Mouse (Mus musculus) limb, embryonic 12.5 days (tissue): ENCODE results near the gene Scaf11. TPM values are rescaled to one million over a fixed set of nuclear protein-coding genes. Genes with fewer than 3 reads are reported as not detected.

Experiments used
- ATAC-seq: fragments of 200-750 bp; cut with Nextera tagmentation; 2 replicates; pipeline ENCODE4 v1.8.0; 2017; ENCODE audit warnings: low read depth, moderate TSS enrichment; ENCODE audit not compliant: insufficient number of reproducible peaks, insufficient read depth, low FRiP score, low TSS enrichment
- H3K27ac ChIP-seq: fragments of 300-500 bp; sonication (generic); 2 replicates; pipeline ENCODE4 v1.5.1; 2016; ENCODE audit warnings: mild to moderate bottlenecking, moderate library complexity
- H3K27me3 ChIP-seq: fragments of 300-500 bp; sonication (generic); 2 replicates; pipeline ENCODE4 v1.6.1; 2016; ENCODE audit warnings: mild to moderate bottlenecking, moderate library complexity
- H3K36me3 ChIP-seq: fragments of 300-500 bp; sonication (generic); 2 replicates; pipeline ENCODE4 v1.6.1; 2016; ENCODE audit warnings: mild to moderate bottlenecking, moderate library complexity
- H3K4me1 ChIP-seq: fragments of 300-500 bp; sonication (generic); replicated peaks from 2 replicates; pipeline ENCODE4 v1.6.1; 2016
- H3K4me2 ChIP-seq: fragments of 300-500 bp; sonication (generic); 2 replicates; pipeline ENCODE4 v1.6.1; 2016; ENCODE audit warnings: mild to moderate bottlenecking, moderate library complexity
- H3K4me3 ChIP-seq: fragments of 300-500 bp; sonication (generic); replicated peaks from 2 replicates; pipeline ENCODE4 v1.5.1; 2016; ENCODE audit warnings: mild to moderate bottlenecking
- H3K9ac ChIP-seq: fragments of 300-500 bp; sonication (generic); replicated peaks from 2 replicates; pipeline ENCODE4 v1.6.1; 2016; ENCODE audit warnings: mild to moderate bottlenecking, moderate library complexity
- H3K9me3 ChIP-seq: fragments of 300-500 bp; sonication (generic); 2 replicates; pipeline ENCODE4 v1.6.1; 2016; ENCODE audit warnings: mild to moderate bottlenecking, moderate library complexity
- WGBS: fragments of 180-500 bp; shearing (Covaris S2); methylation state at CpG from one replicate; pipeline ENCODE4 v1.1.7; 2016; 5-methylcytosine and 5-hydroxymethylcytosine counted together
- polyA plus RNA-seq: library from polyadenylated mRNA; unstranded; fragments of >200 nt; fragmentation: Nextera tagmentation; extraction: Ambion mirVana; gene quantifications from 2 replicates; pipeline ENCODE4 v1.2.1, GENCODE M21; 2016

Scaf11 gene
- polyA plus RNA-seq, 1 experiment from 2014 or later = 133 TPM

DNA sequence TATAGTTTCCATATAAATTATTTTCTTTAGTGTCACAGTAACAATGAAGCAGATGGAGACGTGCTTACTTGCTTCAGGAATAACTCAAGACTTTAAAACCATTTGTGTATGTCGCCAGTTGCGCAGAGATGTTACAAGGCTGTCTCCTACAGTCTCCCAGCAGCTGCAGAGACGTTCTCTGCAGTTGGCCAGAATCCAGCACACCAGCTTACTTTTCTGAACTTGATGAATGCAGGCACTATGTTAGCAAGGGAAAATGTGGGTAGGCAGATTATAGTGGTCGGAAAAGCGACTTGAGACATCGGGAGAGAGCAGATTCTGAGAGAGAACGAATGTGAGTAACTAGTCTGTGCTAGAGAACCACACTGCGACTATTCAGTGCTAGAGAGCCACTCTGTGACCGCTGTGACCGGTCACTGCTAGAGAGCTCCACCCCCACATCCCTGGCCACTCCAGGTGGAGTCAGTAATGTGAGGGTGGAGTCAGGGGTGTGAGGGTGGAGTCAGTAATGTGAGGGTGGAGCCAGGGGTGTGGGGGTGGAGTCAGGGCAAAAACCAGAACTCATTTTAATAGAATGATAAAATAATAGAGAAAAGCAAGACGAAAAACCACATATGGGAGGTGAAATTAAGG, 26.5 kb upstream of the Scaf11 start:
- Histone ChIP-seq H3K36me3 (no peaks in the 10 kb centered on the region), H3K9me3 (no peaks in the 10 kb centered on the region), H3K4me1 (peaks cover 29% of the 10 kb centered on the region), H3K9ac (no peak overlapping the region), H3K4me3 (no peak overlapping the region), H3K27me3 (no peaks in the 10 kb centered on the region), H3K27ac (no peak overlapping the region), H3K4me2 (no peak overlapping the region)
- ATAC-seq = no peak
- 66% methylated on average over 12 of the region's 12 CpGs for WGBS

DNA sequence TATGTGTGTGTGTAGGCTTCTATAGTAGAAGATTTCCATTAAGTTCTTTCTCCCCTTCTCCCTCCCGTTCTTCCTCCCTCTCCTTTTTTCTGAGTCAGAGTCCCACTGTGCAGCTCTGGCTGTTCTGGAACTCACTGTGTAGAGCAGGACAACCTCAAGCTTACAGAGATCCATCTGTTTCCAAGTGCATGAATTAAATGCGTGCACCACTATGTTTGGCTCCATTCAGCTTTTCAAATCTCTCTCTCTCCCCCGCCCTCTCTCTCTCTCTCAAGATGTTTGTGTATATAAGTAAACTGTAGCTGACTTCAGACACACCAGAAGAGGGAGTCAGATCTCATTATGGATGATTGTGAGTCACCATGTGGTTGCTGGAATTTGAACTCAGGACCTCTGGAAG, 20.2 kb upstream of the Scaf11 start:
- ATAC-seq = no peak
- Histone ChIP-seq H3K36me3 (no peaks in the 10 kb centered on the region), H3K27ac (no peak overlapping the region), H3K27me3 (no peaks in the 10 kb centered on the region), H3K4me3 (no peak overlapping the region), H3K9ac (no peak overlapping the region), H3K4me2 (no peak overlapping the region), H3K4me1 (peaks cover 9% of the 10 kb centered on the region), H3K9me3 (no peaks in the 10 kb centered on the region)
- WGBS = 84% methylated on average over 3 of the region's 3 CpGs

DNA sequence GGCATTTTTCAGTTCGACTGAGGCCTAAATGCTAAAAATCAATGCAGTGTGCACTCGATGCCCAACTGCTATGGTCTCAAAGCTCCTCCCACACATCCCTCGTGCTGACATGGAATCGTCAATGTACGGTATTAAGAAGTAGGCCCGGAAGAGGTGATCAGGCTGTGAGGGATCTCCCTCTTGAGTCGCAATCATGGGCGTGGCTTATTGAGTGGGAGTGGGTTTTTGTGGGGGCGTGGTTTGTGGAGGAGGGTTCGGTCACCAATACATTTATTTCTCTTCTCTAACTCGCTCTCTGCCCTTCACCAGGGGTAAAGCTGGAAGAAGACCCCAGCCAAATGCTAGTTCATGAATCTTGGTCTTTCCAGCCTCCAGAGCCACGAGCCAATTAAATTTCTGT, 17.4 kb upstream of the Scaf11 start:
- no peak overlapping the region for H3K27ac ChIP-seq
- no peak for ATAC-seq
- no peaks in the 10 kb centered on the region for H3K36me3 ChIP-seq
- H3K4me3 ChIP-seq = no peak overlapping the region
- 91% methylated on average over 12 of the region's 12 CpGs for WGBS
- no peak overlapping the region for H3K9ac ChIP-seq
- H3K9me3 ChIP-seq = no peaks in the 10 kb centered on the region
- H3K27me3 ChIP-seq = no peaks in the 10 kb centered on the region
- H3K4me1 ChIP-seq = peaks cover 9% of the 10 kb centered on the region
- H3K4me2 ChIP-seq = no peak overlapping the region

DNA sequence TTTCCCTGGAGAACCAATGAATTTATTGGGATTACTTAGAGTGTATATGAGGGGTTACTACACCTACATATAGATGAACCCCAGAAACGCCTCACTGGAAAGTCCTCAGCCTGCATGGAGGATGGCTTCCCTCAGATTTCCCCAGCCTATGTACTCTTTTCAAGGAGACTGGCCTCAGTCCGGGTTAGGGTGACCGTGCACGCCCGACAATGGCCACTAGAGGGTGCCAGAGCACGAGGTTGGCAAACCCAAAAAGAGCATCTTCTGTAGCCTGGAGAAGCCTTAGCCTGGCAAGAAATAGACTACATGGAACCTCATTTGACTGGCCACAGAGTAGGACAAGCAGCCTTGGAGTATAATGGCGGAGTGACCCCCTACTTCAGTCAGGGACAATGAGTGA, 15.7 kb upstream of the Scaf11 start:
- H3K36me3 ChIP-seq = no peaks in the 10 kb centered on the region
- H3K9me3 ChIP-seq = no peaks in the 10 kb centered on the region
- ATAC-seq = no peak
- peaks cover 9% of the 10 kb centered on the region for H3K4me1 ChIP-seq
- H3K4me2 ChIP-seq = no peak overlapping the region
- H3K27ac ChIP-seq = no peak overlapping the region
- H3K4me3 ChIP-seq = no peak overlapping the region
- H3K9ac ChIP-seq = no peak overlapping the region
- WGBS = 10% methylated on average over 7 of the region's 7 CpGs
- no peaks in the 10 kb centered on the region for H3K27me3 ChIP-seq

DNA sequence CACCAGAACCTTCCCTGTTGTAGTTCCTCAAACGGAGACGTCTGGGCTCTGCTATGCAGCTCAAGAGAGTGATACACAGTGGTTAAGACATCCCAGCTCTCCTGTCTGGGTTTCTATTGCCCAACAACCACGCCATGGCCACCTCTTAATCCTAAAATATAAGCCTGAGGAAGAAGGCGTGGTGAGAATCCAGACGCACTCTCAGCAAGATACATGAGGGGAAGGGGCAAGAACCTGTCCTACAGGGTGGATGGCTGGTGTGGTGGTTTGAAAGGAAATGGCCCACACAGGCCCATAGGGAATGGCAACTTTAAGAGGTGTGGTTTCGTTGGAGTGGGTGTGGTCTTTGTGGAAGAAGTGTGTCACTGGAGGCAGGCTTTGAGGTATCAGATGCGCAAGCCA, 14.9 kb upstream of the Scaf11 start:
- H3K4me2 ChIP-seq = no peak overlapping the region
- WGBS = 81% methylated on average over 7 of the region's 7 CpGs
- no peak for ATAC-seq
- H3K4me1 ChIP-seq = peaks cover 9% of the 10 kb centered on the region
- no peaks in the 10 kb centered on the region for H3K27me3 ChIP-seq
- no peak overlapping the region for H3K4me3 ChIP-seq
- H3K36me3 ChIP-seq = no peaks in the 10 kb centered on the region
- no peak overlapping the region for H3K9ac ChIP-seq
- H3K27ac ChIP-seq = no peak overlapping the region
- no peaks in the 10 kb centered on the region for H3K9me3 ChIP-seq

DNA sequence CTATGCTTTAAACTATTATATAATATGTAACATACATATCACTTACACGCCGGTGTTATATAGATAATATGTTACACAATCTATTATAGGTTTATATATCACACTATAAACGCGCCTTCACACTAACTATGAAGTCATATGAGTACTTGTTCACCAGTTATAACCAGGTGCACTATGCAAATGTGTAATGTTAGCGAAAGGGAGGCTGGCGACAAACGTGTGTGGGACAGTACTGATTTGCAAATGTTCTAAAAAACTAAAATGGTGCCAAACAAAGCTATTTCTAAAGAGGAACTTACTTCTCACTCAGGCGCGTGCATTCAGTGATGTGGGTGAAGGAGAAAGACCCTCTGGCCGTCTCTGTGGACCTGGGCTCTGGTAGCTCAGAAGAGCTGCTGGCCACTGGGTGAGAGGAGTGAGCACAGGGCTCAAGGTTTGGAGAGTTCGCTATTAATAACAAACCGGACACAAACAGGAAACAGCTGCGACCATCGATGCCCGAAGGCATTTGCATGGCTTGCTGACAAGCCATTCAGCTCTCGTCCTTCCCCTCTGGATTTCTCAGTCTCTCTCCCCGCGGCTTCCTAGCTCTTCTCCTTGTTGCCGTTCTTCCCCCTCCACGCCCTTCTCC, 13.8 kb upstream of the Scaf11 start:
- no peaks in the 10 kb centered on the region for H3K9me3 ChIP-seq
- H3K27ac ChIP-seq = no peak overlapping the region
- H3K4me2 ChIP-seq = no peak overlapping the region
- ATAC-seq = no peak
- no peaks in the 10 kb centered on the region for H3K36me3 ChIP-seq
- H3K4me1 ChIP-seq = peaks cover 3% of the 10 kb centered on the region; the same call in 1 of the 2 replicates
- H3K27me3 ChIP-seq = no peaks in the 10 kb centered on the region
- H3K4me3 ChIP-seq = no peak overlapping the region
- H3K9ac ChIP-seq = no peak overlapping the region
- 76% methylated on average over 20 of the region's 20 CpGs for WGBS

DNA sequence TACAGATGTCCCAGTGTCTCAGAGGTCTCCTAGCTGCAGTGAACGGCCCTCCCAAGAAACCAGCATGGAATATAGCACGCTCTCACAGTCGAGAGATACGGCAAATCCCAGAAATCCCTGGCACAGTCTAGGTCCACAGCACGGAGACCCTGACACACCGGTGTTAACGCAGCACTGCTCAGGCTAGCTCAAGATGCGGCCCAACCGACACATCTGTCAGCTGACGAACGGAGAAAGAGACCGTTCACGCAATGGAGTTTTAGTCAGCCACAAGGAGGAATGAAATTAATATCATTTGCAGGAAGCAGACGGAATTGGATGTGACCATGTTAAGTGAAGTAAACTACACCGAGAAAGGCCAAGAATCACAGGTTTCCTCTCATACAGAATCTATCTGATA, 13.3 kb upstream of the Scaf11 start:
- 93% methylated on average over 15 of the region's 15 CpGs for WGBS
- H3K27ac ChIP-seq = no peak overlapping the region
- no peak overlapping the region for H3K4me2 ChIP-seq
- H3K9me3 ChIP-seq = no peaks in the 10 kb centered on the region
- H3K36me3 ChIP-seq = no peaks in the 10 kb centered on the region
- H3K9ac ChIP-seq = no peak overlapping the region
- H3K4me3 ChIP-seq = no peak overlapping the region
- ATAC-seq = no peak
- H3K4me1 ChIP-seq = no peaks in the 10 kb centered on the region
- no peaks in the 10 kb centered on the region for H3K27me3 ChIP-seq

DNA sequence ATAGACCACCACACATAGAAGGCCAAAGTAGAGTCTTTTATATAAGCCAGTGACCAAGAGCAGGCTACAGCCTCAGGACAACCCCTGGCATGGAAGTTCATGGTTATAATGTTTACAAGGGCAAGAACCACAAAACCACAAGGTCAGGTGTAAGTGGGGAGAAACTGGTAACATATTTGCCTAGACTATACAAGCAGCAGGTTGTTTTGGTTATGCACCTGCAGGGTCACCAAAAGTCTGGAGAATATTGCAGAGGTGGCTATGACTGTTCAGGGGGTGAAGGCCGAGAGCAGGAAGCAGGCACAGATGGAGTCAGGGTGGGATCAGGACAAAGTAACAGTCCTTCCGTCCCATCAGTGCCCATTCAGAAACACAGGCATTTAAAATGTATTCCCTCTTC, 7.7 kb upstream of the Scaf11 start:
- WGBS = 89% methylated on average over 2 of the region's 2 CpGs
- Histone ChIP-seq H3K4me3 (no peak overlapping the region), H3K27ac (no peak overlapping the region), H3K36me3 (no peaks in the 10 kb centered on the region), H3K9ac (no peak overlapping the region), H3K9me3 (no peaks in the 10 kb centered on the region), H3K4me1 (no peaks in the 10 kb centered on the region), H3K27me3 (no peaks in the 10 kb centered on the region), H3K4me2 (no peak overlapping the region)
- no peak for ATAC-seq

DNA sequence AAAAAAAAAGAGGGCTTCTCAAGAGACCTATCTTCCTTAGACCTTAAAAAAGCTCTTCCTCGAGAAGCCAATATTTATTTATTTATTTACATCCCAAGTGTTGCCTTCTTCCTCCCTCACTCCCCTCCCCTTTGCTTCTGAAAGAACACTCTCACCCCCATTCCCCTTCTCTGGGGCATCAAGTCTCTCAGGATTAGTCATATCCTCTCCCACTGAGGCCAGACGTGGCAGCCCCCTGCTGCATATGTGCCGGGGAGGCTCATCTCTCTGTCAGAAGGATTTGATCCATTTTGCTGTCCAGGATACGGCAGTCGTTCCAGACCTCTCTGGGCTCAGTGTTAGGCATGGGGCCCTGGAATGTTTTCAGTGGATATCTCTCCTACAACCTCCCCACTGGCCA, 7.2 kb upstream of the Scaf11 start:
- Histone ChIP-seq H3K9me3 (no peaks in the 10 kb centered on the region), H3K36me3 (no peaks in the 10 kb centered on the region), H3K27ac (no peak overlapping the region), H3K4me2 (no peak overlapping the region), H3K4me3 (no peak overlapping the region), H3K9ac (no peak overlapping the region), H3K4me1 (no peaks in the 10 kb centered on the region), H3K27me3 (no peaks in the 10 kb centered on the region)
- 81% methylated on average over 5 of the region's 5 CpGs for WGBS
- ATAC-seq = no peak

DNA sequence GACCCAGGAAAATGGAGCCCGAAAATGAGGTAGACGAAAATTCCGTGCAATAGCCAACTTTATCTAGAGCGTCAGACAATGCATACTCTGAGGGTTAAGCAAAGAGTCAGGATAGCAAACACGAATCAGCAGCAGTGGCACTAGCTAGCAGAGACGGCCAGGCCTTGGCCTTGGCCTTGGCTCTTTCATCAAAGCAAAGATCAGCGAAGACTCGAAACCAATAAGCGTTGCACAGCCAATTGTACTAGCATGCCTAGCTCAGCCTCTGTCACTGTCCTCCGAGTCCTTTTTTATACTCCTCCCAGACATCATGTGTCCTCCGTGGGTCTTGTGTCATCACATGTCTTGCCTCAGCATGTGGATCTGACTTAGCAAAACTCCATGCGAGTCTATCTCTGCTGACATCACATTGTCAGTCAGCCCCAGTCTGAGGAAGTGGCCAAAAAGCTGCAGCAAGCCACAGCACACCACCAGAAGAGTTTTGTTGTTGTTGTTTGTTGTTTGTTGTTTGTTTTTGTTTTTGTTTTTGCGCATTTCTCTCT, 5.8 kb upstream of the Scaf11 start:
- Histone ChIP-seq H3K4me1 (no peaks in the 10 kb centered on the region; the same call in 1 of the 2 replicates), H3K9ac (no peak overlapping the region), H3K4me2 (no peak overlapping the region), H3K9me3 (no peaks in the 10 kb centered on the region), H3K36me3 (no peaks in the 10 kb centered on the region), H3K4me3 (no peak overlapping the region), H3K27ac (no peak overlapping the region), H3K27me3 (no peaks in the 10 kb centered on the region)
- WGBS = 92% methylated on average over 13 of the region's 13 CpGs
- ATAC-seq = no peak

DNA sequence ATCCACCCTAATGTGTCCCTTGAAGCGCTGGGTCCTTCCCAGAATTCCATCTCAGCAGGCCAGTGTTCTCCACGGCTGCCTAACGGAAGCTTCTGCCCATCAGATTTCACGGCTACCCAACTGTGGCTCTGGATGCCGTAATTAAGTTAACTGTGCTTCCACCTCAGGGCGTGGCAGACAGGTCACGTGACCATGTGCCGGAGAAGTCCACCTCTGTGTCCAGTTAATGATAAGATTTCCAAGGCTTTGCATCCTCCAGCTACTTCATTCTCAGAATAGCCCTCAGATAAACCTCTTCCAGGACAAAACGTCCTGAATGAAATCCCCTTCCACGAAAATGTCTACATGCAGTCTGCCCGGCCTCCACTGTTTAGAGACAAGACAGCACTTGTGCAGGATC, 4.4 kb upstream of the Scaf11 start:
- Histone ChIP-seq H3K4me2 (no peak overlapping the region), H3K27me3 (no peaks in the 10 kb centered on the region), H3K4me3 (no peak overlapping the region), H3K4me1 (no peaks in the 10 kb centered on the region; the same call in 1 of the 2 replicates), H3K9me3 (no peaks in the 10 kb centered on the region), H3K36me3 (no peaks in the 10 kb centered on the region), H3K27ac (no peak overlapping the region), H3K9ac (no peak overlapping the region)
- WGBS = 84% methylated on average over 11 of the region's 11 CpGs
- no peak for ATAC-seq

DNA sequence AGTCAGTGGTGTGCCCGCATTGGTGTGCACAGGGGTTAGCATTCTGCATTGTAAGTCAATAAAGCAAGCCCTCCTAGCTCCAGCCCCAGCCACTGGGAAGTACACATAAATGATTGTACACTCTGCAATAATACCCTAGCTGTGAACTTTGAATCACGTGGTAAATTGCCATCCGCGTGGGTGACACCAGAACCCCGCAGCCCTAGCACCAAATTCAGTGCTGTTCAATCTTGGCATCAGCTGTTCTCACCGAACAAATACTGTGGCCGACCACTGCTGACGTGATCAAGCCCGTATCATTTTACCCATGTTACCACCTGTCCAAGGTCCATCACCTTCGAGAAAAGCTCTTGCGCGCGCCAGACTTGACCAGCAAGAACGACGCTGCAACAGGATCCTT, 3.2 kb upstream of the Scaf11 start:
- Histone ChIP-seq H3K36me3 (no peaks in the 10 kb centered on the region), H3K4me1 (peaks cover 5% of the 10 kb centered on the region), H3K9me3 (no peaks in the 10 kb centered on the region), H3K9ac (no peak overlapping the region), H3K27ac (no peak overlapping the region), H3K4me2 (no peak overlapping the region), H3K4me3 (no peak overlapping the region), H3K27me3 (no peaks in the 10 kb centered on the region)
- ATAC-seq = no peak
- WGBS = 92% methylated on average over 15 of the region's 15 CpGs
